Mouse (Mus musculus) MEL (cell line): ENCODE measurements around the gene Mesd. TPM values are rescaled to one million over a fixed set of nuclear protein-coding genes. Genes with fewer than 3 reads are reported as not detected.

Experiments
- DNase-seq: peaks from one replicate; pipeline ENCODE4 v3.0.0; 2011; ENCODE audit warnings: low read depth, low spot score
- H3K27ac ChIP-seq: 2 replicates; pipeline ENCODE4 v1.5.1; 2012; ENCODE audit warnings: low read depth, mild to moderate bottlenecking, control low read depth, low read length, moderate library complexity; ENCODE audit not compliant: control insufficient read depth
- H3K27me3 ChIP-seq, 2 experiments: fragments of 150-350 bp in 1 of 2; sonication (generic) in 1 of 2; 2 replicates each; pipeline ENCODE4 v1.6.1; 2012; ENCODE audit warnings: low read length in 2 of 2, mild to moderate bottlenecking in 2 of 2, improper control_type of control experiment in 1 of 2, moderate library complexity in 1 of 2; ENCODE audit not compliant: insufficient read depth in 2 of 2, control insufficient read depth in 1 of 2
- H3K36me3 ChIP-seq, 2 experiments: 2 replicates each; pipeline ENCODE4 v1.6.1; 2012 to 2014; ENCODE audit warnings: low read length in 2 of 2, improper control_type of control experiment in 1 of 2, inconsistent platforms in 1 of 2, mild to moderate bottlenecking in 1 of 2; ENCODE audit not compliant: insufficient read depth in 2 of 2, control insufficient read depth in 1 of 2
- H3K4me1 ChIP-seq, 2 experiments: fragments of 150-350 bp in 1 of 2; sonication (generic) in 1 of 2; 2 replicates each; pipeline ENCODE4 v1.6.1; 2012; ENCODE audit warnings: low read length in 2 of 2, improper control_type of control experiment in 1 of 2, mild to moderate bottlenecking in 1 of 2; ENCODE audit not compliant: insufficient read depth in 2 of 2, control insufficient read depth in 1 of 2
- H3K4me3 ChIP-seq, 2 experiments: fragments of 150-350 bp in 1 of 2; sonication (generic) in 1 of 2; 2 replicates each; pipeline ENCODE4 v1.5.1; 2012; ENCODE audit warnings: low read depth in 2 of 2, low read length in 2 of 2, mild to moderate bottlenecking in 2 of 2, moderate library complexity in 2 of 2, control low read depth in 1 of 2, improper control_type of control experiment in 1 of 2; ENCODE audit not compliant: control insufficient read depth in 1 of 2, insufficient read depth in 1 of 2
- H3K79me2 ChIP-seq: 2 replicates; pipeline ENCODE4 v1.6.1; 2012; ENCODE audit warnings: mild to moderate bottlenecking, low read length, moderate library complexity; ENCODE audit not compliant: control insufficient read depth, poor library complexity, insufficient read depth
- H3K9ac ChIP-seq: 2 replicates; pipeline ENCODE4 v1.6.1; 2012; ENCODE audit warnings: low read depth, mild to moderate bottlenecking, control low read depth, low read length, moderate library complexity; ENCODE audit not compliant: control insufficient read depth, poor library complexity, severe bottlenecking
- H3K9me3 ChIP-seq: fragments of 150-350 bp; sonication (generic); replicated peaks from 2 replicates; pipeline ENCODE4 v1.6.1; 2012; ENCODE audit warnings: mild to moderate bottlenecking, low read length, improper control_type of control experiment, moderate library complexity; ENCODE audit not compliant: insufficient read depth
- CHD1 ChIP-seq: IDR thresholded peaks from 2 replicates; pipeline ENCODE4 v1.6.1; 2012; ENCODE audit warnings: low read depth, mild to moderate bottlenecking, inconsistent platforms, low read length, improper control_type of control experiment
- ELF1 ChIP-seq: IDR thresholded peaks from 2 replicates; pipeline ENCODE4 v1.6.1; 2014; ENCODE audit warnings: low read depth, mild to moderate bottlenecking, inconsistent platforms, low read length, improper control_type of control experiment, moderate library complexity
- EP300 ChIP-seq, 2 experiments: IDR thresholded peaks; 2 replicates each; pipeline ENCODE4 v1.6.1; 2011; ENCODE audit warnings: improper control_type of control experiment in 2 of 2, low read length in 2 of 2, low read depth in 1 of 2, mild to moderate bottlenecking in 1 of 2
- MAX ChIP-seq: IDR thresholded peaks from 2 replicates; pipeline ENCODE4 v1.6.1; 2011; ENCODE audit warnings: low read length, improper control_type of control experiment
- MXI1 ChIP-seq: IDR thresholded peaks from 2 replicates; pipeline ENCODE4 v1.6.1; 2011; ENCODE audit warnings: mild to moderate bottlenecking, low read depth, low read length, improper control_type of control experiment
- NRF1 ChIP-seq: IDR thresholded peaks from 2 replicates; pipeline ENCODE4 v1.6.1; 2014; ENCODE audit warnings: low read depth, mild to moderate bottlenecking, inconsistent platforms, low read length, improper control_type of control experiment, moderate library complexity; ENCODE audit not compliant: poor library complexity, insufficient read depth, severe bottlenecking
- POLR2A ChIP-seq, 2 experiments: IDR thresholded peaks; 2 replicates each; pipeline ENCODE4 v1.6.1; 2011 to 2012; ENCODE audit warnings: low read length in 2 of 2, mild to moderate bottlenecking in 2 of 2, control low read depth in 1 of 2, improper control_type of control experiment in 1 of 2, low read depth in 1 of 2, moderate library complexity in 1 of 2; ENCODE audit not compliant: control insufficient read depth in 1 of 2, insufficient read depth in 1 of 2, poor library complexity in 1 of 2
- POLR2AphosphoS2 ChIP-seq: IDR thresholded peaks from 2 replicates; pipeline ENCODE4 v1.6.1; 2011; ENCODE audit warnings: low read length, improper control_type of control experiment
- SMC3 ChIP-seq: IDR thresholded peaks from 2 replicates; pipeline ENCODE4 v1.6.1; 2011; ENCODE audit warnings: low read depth, low read length, improper control_type of control experiment
- TAL1 ChIP-seq: IDR thresholded peaks from 2 replicates; pipeline ENCODE4 v1.6.1; 2012; ENCODE audit warnings: mild to moderate bottlenecking, inconsistent platforms, low read length, moderate library complexity, mixed read lengths
- UBTF ChIP-seq: IDR thresholded peaks from 2 replicates; pipeline ENCODE4 v1.6.1; 2012; ENCODE audit warnings: low read depth, mild to moderate bottlenecking, inconsistent platforms, low read length, improper control_type of control experiment, moderate library complexity, borderline replicate concordance; ENCODE audit not compliant: insufficient read depth
- ZC3H11A ChIP-seq: IDR thresholded peaks from 2 replicates; pipeline ENCODE4 v1.6.1; 2012; ENCODE audit warnings: low read depth, mild to moderate bottlenecking, inconsistent platforms, low read length, improper control_type of control experiment
- ZMIZ1 ChIP-seq: IDR thresholded peaks from 2 replicates; pipeline ENCODE4 v1.6.1; 2012; ENCODE audit warnings: low read depth, mild to moderate bottlenecking, inconsistent platforms, low read length, improper control_type of control experiment, moderate library complexity
- ZNF384 ChIP-seq: IDR thresholded peaks from 2 replicates; pipeline ENCODE4 v1.6.1; 2012; ENCODE audit warnings: low read depth, mild to moderate bottlenecking, inconsistent platforms, low read length, improper control_type of control experiment
- polyA plus RNA-seq, 2 experiments: library from polyadenylated mRNA; stranded (reverse) in 1 of 2; unstranded in 1 of 2; fragments of >175 nt in 1 of 2; fragments of >200 nt in 1 of 2; gene quantifications; 2 replicates each; pipeline versions ENCODE4 v1.2.1 to v1.2.4; 2012; ENCODE audit warnings: low replicate concordance in 2 of 2, low read depth in 1 of 2; ENCODE audit not compliant: insufficient read length in 2 of 2, insufficient read depth in 1 of 2, missing spikeins in 1 of 2
- total RNA-seq: library from RNA; depleted of rRNA; stranded (reverse); fragments of 300-350 nt; gene quantifications from 2 replicates; pipeline ENCODE4 v1.2.3, GENCODE M21; 2012

Gene Mesd
- total and polyA plus RNA-seq, 3 experiments: 64.5 to 135 (median 83.3) TPM

DNA sequence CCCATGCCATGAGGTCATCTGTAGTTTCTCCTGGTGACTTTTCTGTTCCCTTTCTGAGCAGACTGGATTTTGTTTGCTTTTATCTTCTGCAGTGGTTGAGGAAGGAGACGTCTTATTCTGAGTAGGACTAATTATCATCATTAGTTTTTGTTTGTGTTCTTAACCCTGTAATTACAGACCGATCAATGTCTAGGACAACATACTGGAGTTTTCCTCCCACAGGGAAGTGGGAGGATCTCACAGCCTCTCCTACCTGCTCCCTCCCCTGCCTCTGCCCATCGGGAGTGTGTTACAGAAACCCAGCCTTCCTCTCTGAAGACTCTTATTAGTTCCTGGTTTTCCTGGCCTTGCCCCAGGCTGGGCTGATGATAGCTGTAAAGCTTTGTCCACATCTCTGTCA, 37.4 kb downstream of the Mesd start:
- no peak overlapping the region for H3K9ac ChIP-seq
- peaks cover 4 to 5% of the 10 kb centered on the region in 2 experiments; a peak in 3 of 4 replicates for H3K27me3 ChIP-seq
- H3K4me1 ChIP-seq: no peaks in the 10 kb centered on the region
- no peak for DNase-seq
- H3K36me3 ChIP-seq: no peaks in the 10 kb centered on the region
- no peaks in the 10 kb centered on the region for H3K79me2 ChIP-seq
- TF ChIP-seq CHD1 (no peak), POLR2A (IDR thresholded peaks at IDR 0.05; ENCODE audit: control insufficient read depth in 1 of 2, insufficient read depth in 1 of 2, low read depth in 1 of 2, low read length in 2 of 2, poor library complexity in 1 of 2) (no peak)
- no peaks in the 10 kb centered on the region for H3K9me3 ChIP-seq
- no peak overlapping the region for H3K4me3 ChIP-seq
- no peak overlapping the region for H3K27ac ChIP-seq

DNA sequence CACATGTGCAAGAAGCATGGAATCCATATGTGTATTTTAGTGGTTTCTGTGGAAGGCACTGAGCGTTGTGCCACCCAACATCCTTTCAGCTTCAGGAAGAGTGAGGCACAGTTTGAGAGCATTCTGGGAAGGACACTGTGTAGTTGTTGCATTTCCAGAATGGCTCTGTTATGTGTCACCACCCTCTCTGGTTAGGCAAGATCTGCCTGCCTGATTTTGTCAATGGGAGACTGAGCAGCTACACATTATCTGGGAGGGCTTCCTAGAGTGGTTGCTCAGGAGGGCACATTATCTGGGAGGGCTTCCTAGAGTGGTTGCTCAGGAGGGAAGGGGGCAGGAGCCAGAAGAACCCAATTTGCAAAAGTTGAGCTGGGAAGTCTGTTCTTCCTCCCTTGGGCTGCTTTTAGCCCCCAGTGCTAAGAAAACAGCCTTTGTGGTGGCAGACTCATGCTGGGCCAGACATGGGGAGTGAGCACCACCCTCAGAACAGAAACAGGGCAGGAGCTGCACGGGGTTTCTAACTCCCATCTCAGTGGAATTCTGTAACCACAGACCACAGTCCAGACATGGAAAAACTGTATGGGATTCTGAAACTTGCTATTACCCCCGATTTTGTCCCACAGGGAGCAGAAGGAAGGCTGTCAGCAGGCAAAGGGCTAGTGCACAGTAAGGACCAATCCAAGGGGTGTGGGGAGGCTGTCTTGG, 54.9 kb downstream of the Mesd start:
- TF ChIP-seq CHD1 (no peak), SMC3 (no peak), MAX (no peak), EP300 (IDR thresholded peaks at IDR 0.05; ENCODE audit: low read depth in 1 of 2, low read length in 2 of 2) (no peak), TAL1 (no peak), ZNF384 (no peak), NRF1 (no peak), ZC3H11A (no peak)
- H3K27me3 ChIP-seq: no peaks in the 10 kb centered on the region
- H3K79me2 ChIP-seq: no peaks in the 10 kb centered on the region
- H3K9ac ChIP-seq: no peak overlapping the region
- no peak overlapping the region for H3K27ac ChIP-seq
- no peak overlapping the region for H3K4me3 ChIP-seq
- H3K9me3 ChIP-seq: no peaks in the 10 kb centered on the region
- no peak for DNase-seq
- no peaks in the 10 kb centered on the region for H3K36me3 ChIP-seq
- H3K4me1 ChIP-seq: no peaks in the 10 kb centered on the region

DNA sequence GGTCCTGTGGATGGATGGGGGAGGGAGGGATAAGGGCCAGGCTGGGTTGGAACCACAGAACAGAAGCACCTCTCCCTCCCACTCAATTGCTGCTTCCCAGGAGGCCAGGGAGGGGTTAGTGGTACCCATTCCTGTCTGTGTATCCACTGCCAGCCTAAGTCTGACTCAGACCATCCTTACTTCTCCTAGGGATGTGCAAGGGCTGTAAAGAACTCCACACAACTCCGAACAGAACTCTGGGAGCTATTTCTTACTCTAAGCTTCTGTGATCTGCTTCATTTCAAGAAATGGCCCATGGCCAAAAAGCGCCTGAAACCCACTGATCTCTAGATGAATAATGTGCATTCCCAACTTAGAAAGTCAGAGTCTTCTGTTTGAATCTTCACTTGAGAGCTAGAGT, 55.9 kb downstream of the Mesd start:
- no peaks in the 10 kb centered on the region for H3K36me3 ChIP-seq
- no peak overlapping the region for H3K9ac ChIP-seq

More for the DNA sequence above, 55.9 kb downstream of the Mesd start:
- Histone ChIP-seq H3K27me3 (no peaks in the 10 kb centered on the region), H3K79me2 (no peaks in the 10 kb centered on the region), H3K4me3 (no peak overlapping the region), H3K9me3 (no peaks in the 10 kb centered on the region), H3K4me1 (no peaks in the 10 kb centered on the region), H3K27ac (no peak overlapping the region)
- DNase-seq: no peak
- TF ChIP-seq SMC3 (no peak), MXI1 (no peak), POLR2AphosphoS2 (no peak), TAL1 (no peak), ELF1 (no peak), UBTF (no peak), ZMIZ1 (no peak)
